Comparison of ENCODE assay signal across 8 mouse cellular contexts in genomic region chr9:83691332-83692198, GRCm38 (mm10).
DNase-seq lines count a peak whose midpoint lies in the region; ATAC-seq and TF ChIP-seq lines count a peak whose summit lies in the region.

No protein-coding gene starts in this region.

- no peaks in the 10 kb centered on the region for H3K27me3 ChIP-seq in forebrain, embryonic 15.5 days
- no peaks in the 10 kb centered on the region for H3K27me3 ChIP-seq in hindbrain, embryonic 11.5 days (ENCODE audit: control insufficient read depth, insufficient read depth, low read length)
- no peaks in the 10 kb centered on the region for H3K27me3 ChIP-seq in lung, embryonic 14.5 days (ENCODE audit: insufficient read depth, low read length)

- 20% methylated on average over 24 of the region's 24 CpGs for WGBS in forebrain, embryonic 15.5 days
- 22% methylated on average over 24 of the region's 24 CpGs for WGBS in hindbrain, embryonic 11.5 days
- 18% methylated on average over 24 of the region's 24 CpGs for WGBS in lung, embryonic 14.5 days

- peak overlapping the region; percentile 37 for H3K9ac ChIP-seq in forebrain, embryonic 15.5 days (replicated peaks)
- 0 out of 2 replicates have a peak overlapping the region, but pooled peaks have one; percentile 40 for H3K9ac ChIP-seq in hindbrain, embryonic 11.5 days (ENCODE audit: low read depth, low read length)
- no peak overlapping the region for H3K9ac ChIP-seq in lung, embryonic 14.5 days

- no peak overlapping the region for H3K27ac ChIP-seq in forebrain, embryonic 15.5 days (replicated peaks)
- no peak overlapping the region for H3K27ac ChIP-seq in hindbrain, embryonic 11.5 days (ENCODE audit: low read depth, low read length)
- no peak overlapping the region for H3K27ac ChIP-seq in lung, embryonic 14.5 days (ENCODE audit: low read depth)

- H3K4me3 ChIP-seq in forebrain, embryonic 15.5 days, result peak overlapping the region; percentile 33
- H3K4me3 ChIP-seq in hindbrain, embryonic 11.5 days (ENCODE audit: low read depth, low read length), result peak overlapping the region; percentile 20; the same call in 1 of the 2 replicates
- peak overlapping the region; percentile 18; the same call in 1 of the 2 replicates for H3K4me3 ChIP-seq in lung, embryonic 14.5 days (ENCODE audit: low read depth, low read length)

- peak; percentile 88 for ATAC-seq in forebrain, embryonic 15.5 days (replicated peaks)
- ATAC-seq in hindbrain, embryonic 11.5 days (ENCODE audit: low FRiP score), result peak; percentile 89
- peak; percentile 80 for ATAC-seq in lung, embryonic 14.5 days (ENCODE audit: insufficient read depth)

- no peaks in the 10 kb centered on the region for H3K36me3 ChIP-seq in forebrain, embryonic 15.5 days
- H3K36me3 ChIP-seq in hindbrain, embryonic 11.5 days (ENCODE audit: control insufficient read depth, insufficient read depth, low read length), result no peaks in the 10 kb centered on the region
- no peaks in the 10 kb centered on the region for H3K36me3 ChIP-seq in lung, embryonic 14.5 days (ENCODE audit: insufficient read depth)

- peak; percentile 76 for TF ChIP-seq CTCF in lung, embryonic 14.5 days (IDR thresholded peaks at IDR 0.05; ENCODE audit: low read depth)

- peak overlapping the region; percentile 40 for H3K4me2 ChIP-seq in forebrain, embryonic 15.5 days (replicated peaks)
- no peak overlapping the region for H3K4me2 ChIP-seq in hindbrain, embryonic 11.5 days (replicated peaks; ENCODE audit: low read depth, low read length)
- peak overlapping the region; percentile 50 for H3K4me2 ChIP-seq in lung, embryonic 14.5 days

- DNase-seq in Muller cell, postnatal 12 days (ENCODE audit: inconsistent ontology term), result peak; percentile 83
- peak; percentile 70 to 75 for DNase-seq in cerebellum, adult 18-20 months
- peak; percentile 81 for DNase-seq in hindbrain, embryonic 11.5 days (ENCODE audit: low spot score)
- DNase-seq in layer of hippocampus, adult 9-10 months (ENCODE audit: low spot score), result peak; percentile 91
- peak; percentile 93 for DNase-seq in lung, embryonic 14.5 days
- DNase-seq in ovary, postnatal 14 days (ENCODE audit: low spot score), result peak; percentile 53
- peak; percentile 19 to 42 for DNase-seq in thymus, postnatal 36 days

- no peaks in the 10 kb centered on the region for H3K9me3 ChIP-seq in forebrain, embryonic 15.5 days
- H3K9me3 ChIP-seq in hindbrain, embryonic 11.5 days (ENCODE audit: control insufficient read depth, low read length), result no peaks in the 10 kb centered on the region
- H3K9me3 ChIP-seq in lung, embryonic 14.5 days (ENCODE audit: low read depth, low read length), result no peaks in the 10 kb centered on the region

- peaks cover 18% of the 10 kb centered on the region for H3K4me1 ChIP-seq in forebrain, embryonic 15.5 days
- no peaks in the 10 kb centered on the region for H3K4me1 ChIP-seq in hindbrain, embryonic 11.5 days (replicated peaks; ENCODE audit: control insufficient read depth, insufficient read depth, low read length)
- 0 out of 2 replicates have a peak, but pooled peaks cover 7% of the 10 kb centered on the region for H3K4me1 ChIP-seq in lung, embryonic 14.5 days (ENCODE audit: insufficient read depth)

Comparison
In these comparisons a context has a peak if more than half of its experiments do, and no peak if none do; other contexts are left out.
1. DNase-seq: peak in every context shown above with its lines; median percentile 93 in lung, embryonic 14.5 days; 91 in layer of hippocampus, adult 9-10 months; 83 in Muller cell, postnatal 12 days; 81 in hindbrain, embryonic 11.5 days; 72 in cerebellum, adult 18-20 months; 53 in ovary, postnatal 14 days; 30 in thymus, postnatal 36 days.